Mouse (Mus musculus) layer of hippocampus, adult 2 months (tissue): ENCODE measurements at regions not wholly inside any gene's neighbourhood (a gene's known extent, or its start where the extent isn't known, plus 50 kb on each side); places are given as distances from the start of the nearest gene placed in this dataset.

Source experiments
- DNase-seq, 2 experiments: peaks; one replicate each; pipeline ENCODE4 v3.0.0; 2022; ENCODE audit warnings: low spot score in 2 of 2
- H3K27ac ChIP-seq: fragments of 200-600 bp; 2 replicates; pipeline ENCODE4 v1.8.1; 2022
- H3K4me3 ChIP-seq: fragments of 200-600 bp; 2 replicates; pipeline ENCODE4 v1.8.1; 2022; ENCODE audit warnings: mild to moderate bottlenecking
- CTCF ChIP-seq: fragments of 200-600 bp; conservative IDR thresholded peaks from 2 replicates; pipeline ENCODE4 v1.8.1; 2022; ENCODE audit warnings: antibody characterized with exemption, mild to moderate bottlenecking, moderate library complexity

DNA sequence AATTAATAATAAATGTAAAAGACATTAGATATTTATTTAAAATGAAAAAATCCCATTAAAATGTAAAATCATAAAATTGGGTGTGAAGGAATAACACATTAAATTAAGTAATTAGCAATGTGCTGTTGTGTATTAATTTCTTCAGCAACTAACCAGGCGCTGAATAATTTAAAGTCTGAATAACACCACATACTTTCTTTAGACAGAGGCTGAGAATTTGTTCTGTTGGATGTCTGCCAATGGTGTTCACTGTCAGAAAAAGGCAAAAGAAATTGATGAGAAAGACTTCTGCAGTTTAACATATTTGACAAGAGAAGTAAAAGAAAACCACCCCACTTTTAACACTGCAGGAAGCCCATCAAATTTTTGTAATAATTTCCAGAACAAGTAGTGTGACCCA is 881.0 kb downstream of the Tbl1xr1 start:
- DNase-seq, result peak in 1 of 2 experiments; percentile 2
- TF ChIP-seq CTCF, result no peak
- H3K4me3 ChIP-seq, result no peak overlapping the region

DNA sequence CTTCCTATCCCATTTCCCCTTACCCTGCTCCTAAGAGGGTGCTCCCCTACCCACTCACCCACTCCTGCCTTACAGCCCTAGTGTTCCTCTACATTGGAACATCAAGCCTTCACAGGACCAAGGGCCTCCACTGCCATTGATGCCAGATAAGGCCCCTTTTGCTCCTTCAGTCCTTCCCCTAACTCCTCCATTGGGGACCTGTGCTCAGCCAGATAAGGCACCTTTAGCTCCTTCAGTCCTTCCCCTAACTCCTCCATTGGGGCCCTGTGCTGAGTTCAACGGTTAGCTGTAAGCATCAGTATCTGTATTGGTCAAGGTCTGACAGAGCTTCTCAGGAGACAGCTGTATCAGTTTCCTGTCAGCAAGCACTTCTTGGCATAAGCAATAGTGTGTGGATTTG is 896.2 kb downstream of the Tbl1xr1 start:
- H3K27ac ChIP-seq, result no peak overlapping the region
- TF ChIP-seq CTCF, result no peak
- no peak for DNase-seq
- no peak overlapping the region for H3K4me3 ChIP-seq

More for the DNA sequence above, 881.0 kb downstream of the Tbl1xr1 start:
- no peak overlapping the region for H3K27ac ChIP-seq

DNA sequence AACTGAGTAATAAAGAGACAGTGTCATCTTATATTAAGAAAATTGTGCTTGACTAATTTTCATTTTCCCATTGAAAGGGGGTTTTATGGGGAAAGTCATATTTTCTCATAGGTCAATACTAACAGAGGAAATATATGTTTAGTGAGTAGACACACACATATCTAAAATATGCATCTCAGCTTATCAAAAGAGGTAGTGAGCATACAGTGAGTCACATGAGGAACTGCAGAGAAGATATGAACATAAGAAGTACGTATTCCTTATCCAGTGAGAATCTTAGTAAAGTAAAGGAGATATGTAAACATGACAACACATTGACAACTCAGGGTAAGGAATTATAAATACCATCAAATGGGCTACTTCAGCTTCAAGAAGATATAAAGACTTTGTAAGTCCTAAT is 900.3 kb downstream of the Tbl1xr1 start:
- Histone ChIP-seq H3K27ac (no peak overlapping the region), H3K4me3 (no peak overlapping the region)
- DNase-seq, result no peak
- TF ChIP-seq CTCF, result no peak

DNA sequence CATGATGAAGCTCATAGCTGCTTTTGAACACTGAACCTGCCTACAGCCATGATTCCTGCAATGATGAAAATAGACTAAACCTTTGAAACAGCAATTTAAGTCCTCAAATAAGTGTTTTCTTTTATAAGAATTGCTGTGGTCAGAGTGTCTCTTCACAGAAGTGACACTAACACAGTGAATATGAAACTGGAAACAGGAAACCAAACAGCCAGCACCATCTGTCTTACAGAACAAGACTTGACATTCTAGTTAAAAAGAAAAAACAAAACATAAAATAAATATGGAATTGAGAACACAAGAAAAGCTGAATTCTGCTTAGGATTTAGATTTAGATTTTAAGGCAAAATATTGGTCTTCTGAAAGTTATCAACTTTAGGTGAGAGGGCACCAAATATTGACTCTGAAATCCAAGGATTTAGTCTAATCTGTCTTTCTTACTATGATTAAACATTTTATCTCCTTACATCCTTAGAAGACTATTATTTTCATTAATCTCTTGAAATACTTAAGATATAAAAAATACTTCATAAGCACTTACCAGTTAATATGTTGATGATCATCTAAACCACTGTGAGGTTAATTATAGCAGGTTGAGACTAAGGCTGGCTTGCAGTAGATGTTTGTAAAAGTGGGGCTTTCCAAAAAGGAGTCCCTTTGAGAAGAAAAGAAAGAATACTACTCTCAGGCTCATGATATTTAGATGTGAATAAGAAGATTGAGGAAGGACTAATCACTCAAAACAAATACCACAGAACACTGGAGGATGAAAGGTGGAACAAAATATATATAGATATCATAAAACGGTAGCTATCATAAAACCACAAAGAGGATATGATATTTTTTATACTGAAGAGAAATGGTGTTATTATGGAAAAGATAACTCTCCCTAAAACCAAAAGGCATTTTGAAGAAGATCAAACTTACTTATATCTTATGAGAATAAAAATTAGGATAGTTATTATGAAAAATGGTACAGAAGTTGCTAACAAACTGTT is 903.7 kb downstream of the Tbl1xr1 start:
- no peak overlapping the region for H3K27ac ChIP-seq
- TF ChIP-seq CTCF, result no peak
- DNase-seq, result no peak

DNA sequence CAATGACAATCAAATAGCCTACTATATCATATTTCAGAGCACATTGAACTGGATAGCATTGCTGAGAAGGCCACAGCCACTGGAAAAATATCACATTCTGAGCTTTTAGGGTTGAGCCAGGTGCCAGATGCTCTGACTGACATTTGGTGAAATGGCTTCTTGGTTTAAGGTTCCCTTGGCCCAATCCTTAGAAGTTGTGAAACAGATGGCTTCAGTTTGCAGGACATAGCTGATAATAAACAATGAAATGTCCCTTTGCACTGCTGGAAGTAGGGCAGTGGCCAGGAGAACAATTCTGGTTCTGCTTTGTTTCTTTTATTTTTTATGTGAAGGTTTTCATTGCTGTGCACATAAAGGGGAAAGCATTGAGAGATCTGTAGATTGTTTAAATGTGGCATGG is 906.0 kb downstream of the Tbl1xr1 start:
- no peak overlapping the region for H3K4me3 ChIP-seq
- TF ChIP-seq CTCF, result no peak

More for the DNA sequence above, 903.7 kb downstream of the Tbl1xr1 start:
- no peak overlapping the region for H3K4me3 ChIP-seq

DNA sequence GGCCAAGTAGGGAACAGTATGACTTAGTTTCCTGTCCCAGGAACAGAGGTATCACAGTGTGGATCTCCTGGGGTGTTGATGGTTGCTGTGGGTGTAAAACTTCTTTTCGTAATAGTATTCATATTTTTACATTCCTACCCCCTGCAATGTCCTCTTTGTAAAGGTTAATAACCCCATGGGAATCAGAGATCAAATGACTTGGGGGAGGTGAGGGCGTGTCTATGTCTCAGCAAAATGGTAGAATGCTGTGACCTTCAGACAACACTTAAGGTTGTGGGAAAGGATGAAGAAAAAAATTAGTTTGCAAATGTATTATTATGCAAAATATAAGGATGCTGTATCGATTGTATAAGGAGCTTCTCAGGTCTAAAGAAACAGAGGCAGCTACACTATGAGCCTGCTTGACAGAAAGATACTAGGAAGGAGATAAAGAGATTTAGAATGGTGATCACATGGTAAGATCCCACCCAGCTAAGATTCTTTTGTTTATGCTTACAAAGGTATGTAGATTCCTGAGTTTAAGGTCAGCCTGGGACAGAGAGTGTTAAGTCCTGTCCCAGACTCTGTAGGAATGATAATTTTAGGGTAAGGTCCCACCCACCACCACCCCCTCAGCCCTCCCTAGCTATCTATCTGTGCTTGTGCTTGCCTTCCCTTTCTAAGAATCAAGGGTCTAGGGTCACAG is 913.8 kb downstream of the Tbl1xr1 start:
- no peak for TF ChIP-seq CTCF
- no peak for DNase-seq
- no peak overlapping the region for H3K27ac ChIP-seq
- no peak overlapping the region for H3K4me3 ChIP-seq

More for the DNA sequence above, 906.0 kb downstream of the Tbl1xr1 start:
- no peak overlapping the region for H3K27ac ChIP-seq
- no peak for DNase-seq

DNA sequence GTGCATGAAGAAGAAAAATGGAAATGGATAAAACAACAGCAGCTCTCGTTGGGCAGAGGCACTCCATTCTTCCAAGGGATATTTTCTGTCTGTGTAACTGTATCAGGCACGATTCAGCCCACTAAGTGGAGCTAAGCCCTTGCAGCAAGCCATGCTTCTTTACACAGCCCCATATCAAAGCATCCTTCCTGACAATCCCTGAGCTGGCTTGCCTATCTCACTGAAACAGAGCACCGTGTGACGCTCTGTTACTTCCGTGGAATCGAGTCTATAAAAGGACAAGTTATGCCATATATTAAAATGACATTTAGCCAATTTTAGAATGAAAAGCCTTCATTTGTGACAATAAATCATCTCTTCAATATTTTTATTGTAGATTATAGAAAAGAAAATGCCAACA is 918.8 kb downstream of the Tbl1xr1 start:
- DNase-seq, result no peak

DNA sequence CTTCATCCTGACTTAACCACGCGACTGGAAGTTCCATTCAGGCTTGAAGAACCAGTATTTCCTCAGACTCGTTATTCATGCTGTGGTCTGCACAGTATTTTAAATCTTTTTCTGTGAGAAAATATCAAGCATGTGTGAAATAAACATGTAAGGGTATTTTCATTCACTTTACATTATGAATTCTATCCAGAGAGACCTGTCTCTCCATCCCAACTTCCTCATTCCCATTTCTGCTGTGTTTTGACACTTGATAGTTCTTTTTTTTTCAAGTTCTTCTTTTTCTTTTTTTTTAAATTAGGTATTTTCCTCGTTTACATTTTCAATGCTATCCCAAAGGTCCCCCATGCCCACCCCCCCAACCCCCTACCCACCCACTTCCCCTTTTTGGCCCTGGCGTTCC is 919.4 kb downstream of the Tbl1xr1 start:
- Histone ChIP-seq H3K27ac (no peak overlapping the region), H3K4me3 (no peak overlapping the region)
- no peak for DNase-seq
- no peak for TF ChIP-seq CTCF

More for the DNA sequence above, 918.8 kb downstream of the Tbl1xr1 start:
- Histone ChIP-seq H3K4me3 (no peak overlapping the region), H3K27ac (no peak overlapping the region)
- no peak for TF ChIP-seq CTCF

DNA sequence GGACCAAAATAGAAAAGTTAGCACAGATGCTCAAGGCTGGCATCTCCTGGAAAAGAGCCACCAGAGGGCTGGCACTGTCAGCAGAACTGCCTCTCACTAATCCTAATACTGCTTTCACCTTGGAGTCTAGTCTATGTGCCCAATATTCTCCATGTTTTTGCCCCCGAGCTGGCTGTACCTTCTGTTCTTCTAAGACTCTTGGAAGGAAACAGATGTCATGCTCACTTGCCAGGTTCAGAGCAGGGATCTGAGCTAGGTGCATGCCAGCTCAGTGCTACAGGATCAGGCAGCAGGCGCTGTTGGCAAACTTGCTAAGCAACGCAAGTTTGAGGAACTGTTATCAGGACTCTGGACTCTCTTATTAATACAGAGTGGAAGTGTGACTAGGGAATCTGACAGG is 924.6 kb downstream of the Tbl1xr1 start:
- DNase-seq, result peak in 1 of 2 experiments; percentile 1
- Histone ChIP-seq H3K27ac (no peak overlapping the region), H3K4me3 (no peak overlapping the region)
- no peak for TF ChIP-seq CTCF

DNA sequence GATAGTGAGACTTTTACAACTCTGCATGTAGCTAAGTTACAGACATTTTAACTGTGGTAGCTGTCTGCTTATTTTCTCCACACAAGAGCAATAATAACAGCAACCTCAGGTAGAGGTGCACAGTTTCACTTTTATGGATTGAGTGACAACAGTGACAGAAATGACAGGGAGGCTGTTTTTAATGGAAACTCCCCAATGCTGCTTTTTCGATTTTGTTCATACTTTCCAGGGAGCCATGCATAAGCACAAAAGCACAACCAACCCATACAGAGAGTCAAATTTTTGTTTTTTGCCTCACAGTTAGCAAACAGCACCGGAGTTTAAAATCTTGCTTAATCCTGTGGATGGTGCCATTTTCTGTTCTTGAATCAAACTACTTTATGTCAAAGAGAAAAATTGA is 955.6 kb downstream of the Tbl1xr1 start:
- Histone ChIP-seq H3K4me3 (no peak overlapping the region), H3K27ac (no peak overlapping the region)
- TF ChIP-seq CTCF, result no peak
- DNase-seq, result no peak

DNA sequence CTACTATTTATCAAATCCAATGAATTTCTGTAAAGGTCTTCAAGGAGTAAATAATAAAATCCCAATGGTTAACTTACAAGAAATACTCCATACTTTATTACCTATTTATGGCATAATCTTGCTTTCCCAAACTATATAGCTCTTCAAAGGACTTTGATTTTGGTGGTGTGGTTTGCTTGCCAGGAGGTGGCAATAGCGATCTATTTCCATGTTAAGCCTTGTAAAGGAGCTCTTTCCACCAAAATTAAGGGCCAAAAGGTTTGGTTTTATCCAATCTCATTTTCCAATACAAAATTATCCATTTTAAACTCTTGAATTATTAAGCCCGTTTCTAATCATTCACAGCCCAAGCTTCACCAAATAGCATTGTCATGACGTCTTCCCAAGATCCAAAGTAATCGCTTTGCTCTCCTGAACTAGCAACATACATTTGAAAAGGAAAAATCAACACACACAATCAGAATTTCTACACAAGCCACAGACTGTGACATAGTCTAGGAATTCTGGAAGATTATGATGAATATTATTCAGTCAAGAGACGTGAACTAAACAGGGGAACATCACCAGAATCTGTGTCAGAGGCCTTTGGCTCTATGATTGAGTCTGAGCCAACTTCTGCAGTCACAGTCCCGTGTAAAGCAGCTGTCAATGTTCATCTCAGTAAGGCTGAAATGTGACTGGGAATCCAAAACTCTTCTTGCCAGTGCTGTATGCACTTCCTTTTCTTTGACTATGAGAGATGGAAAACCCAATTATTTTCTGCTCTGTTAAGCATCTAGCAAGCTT is 986.9 kb downstream of the Tbl1xr1 start:
- Histone ChIP-seq H3K4me3 (no peak overlapping the region), H3K27ac (no peak overlapping the region)
- peak; percentile 75 for TF ChIP-seq CTCF
- DNase-seq, result peak; percentile 18 to 26

DNA sequence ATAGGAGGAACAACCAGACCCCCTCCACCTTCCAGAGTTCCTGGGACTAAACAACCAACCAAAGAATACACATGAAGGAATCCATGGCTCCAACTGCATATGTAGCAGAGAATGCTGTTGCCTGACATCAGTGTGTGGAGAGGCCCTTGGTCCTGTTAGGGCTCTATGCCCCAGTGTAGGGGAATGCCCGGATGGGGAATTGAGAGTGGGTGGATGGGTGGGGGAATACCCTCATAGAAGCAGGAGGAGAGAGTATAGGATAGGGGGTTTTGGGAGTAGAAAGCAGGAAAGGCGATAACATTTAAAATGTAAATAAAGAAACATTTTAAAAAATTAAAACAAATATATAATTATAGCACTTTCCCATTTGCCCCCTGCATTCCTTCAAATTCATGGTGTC is 995.0 kb downstream of the Tbl1xr1 start:
- no peak for DNase-seq
- H3K27ac ChIP-seq, result no peak overlapping the region
- TF ChIP-seq CTCF, result no peak
- H3K4me3 ChIP-seq, result no peak overlapping the region
